Mouse (Mus musculus) left cerebral cortex, postnatal 36 days (tissue): ENCODE measurements around the gene Lrrc28. TPM values are rescaled to one million over a fixed set of nuclear protein-coding genes. Genes with fewer than 3 reads are reported as not detected.
A peak's percentile ranks its signal among the peaks of the same experiment; 100 is the strongest.

Source experiments
- DNase-seq, 2 experiments: peaks; one replicate each; pipeline ENCODE4 v3.0.0; 2021 to 2022; ENCODE audit warnings: low spot score in 2 of 2, mixed read lengths in 1 of 2
- intact Hi-C: fragments of 180-260 bp; cut with DNase I; formaldehyde crosslinking; loops from one replicate; pipeline ENCODE4 v1.15.1; 2025
- total RNA-seq, 2 experiments: library from RNA; stranded (reverse); gene quantifications; 2 replicates each; pipeline ENCODE4 v1.2.3; 2021

The Lrrc28 gene
- total RNA-seq, 2 experiments from 2014 or later, result 30.5 to 36.8 TPM

DNA sequence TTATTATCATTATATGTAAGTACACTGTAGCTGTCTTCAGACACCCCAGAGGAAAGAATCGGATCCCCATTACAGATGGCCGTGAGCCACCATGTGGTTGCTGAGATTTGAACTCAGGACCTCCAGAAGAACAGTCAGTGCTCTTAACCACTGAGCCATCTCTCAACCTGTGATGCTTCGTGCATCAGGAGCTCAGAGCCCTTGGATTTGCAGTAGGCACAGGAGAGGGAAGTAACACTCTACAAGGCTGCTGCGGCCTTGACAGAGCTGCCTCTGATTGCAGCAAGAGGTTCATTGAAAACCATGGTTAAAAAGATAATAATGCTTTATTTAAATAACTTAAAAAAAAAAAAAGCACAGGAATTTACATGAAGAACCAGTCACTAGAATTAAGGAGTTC is 3.3 kb upstream of the Lrrc28 start:
- intact Hi-C loops, result no loop called here
- DNase-seq, result no peak

DNA sequence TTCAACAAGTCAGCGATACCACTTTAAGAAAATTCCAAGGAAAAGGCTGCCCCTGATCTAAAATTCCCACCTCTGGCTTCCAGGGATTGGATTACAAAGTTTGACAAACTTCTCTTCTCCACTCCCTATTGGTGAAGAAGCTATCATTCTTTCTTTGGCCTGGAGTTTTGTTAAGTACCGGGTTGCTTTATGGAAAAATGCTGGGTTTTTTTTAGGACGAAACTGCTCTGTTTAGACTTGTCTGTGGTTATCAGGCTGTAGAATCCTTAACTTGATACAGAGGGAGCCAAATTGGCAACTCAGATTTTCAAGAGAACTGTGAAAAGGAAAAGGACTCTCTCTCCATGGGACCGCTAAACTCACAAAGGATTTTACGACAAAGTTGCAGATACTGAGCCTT is 2.2 kb upstream of the Lrrc28 start, which contains the start of gene Ttc23:
Gene Ttc23, plus strand, starts transcription at position 134 of the 400 bp plus-strand sequence.
- intact Hi-C loops, result no loop called here
- no peak for DNase-seq

DNA sequence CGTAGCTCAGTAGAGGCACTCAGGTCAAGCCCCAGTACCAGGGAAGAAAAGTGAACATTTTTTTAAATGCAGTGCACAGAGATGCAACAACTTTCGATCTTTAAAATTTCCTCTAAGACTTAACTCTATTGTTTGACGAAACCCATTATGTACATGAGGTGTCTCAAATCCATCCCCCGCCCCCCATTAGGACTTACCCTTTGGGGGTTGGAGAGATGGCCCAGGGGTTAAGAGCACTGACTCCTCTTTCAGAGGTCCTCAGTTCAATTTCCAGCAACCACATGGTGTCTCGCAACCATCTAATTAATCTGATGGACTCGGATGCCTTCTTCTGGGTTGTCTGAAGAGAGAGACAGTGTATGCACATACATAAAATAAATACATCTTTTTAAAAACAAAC is 1.1 kb upstream of the Lrrc28 start:
- no peak for DNase-seq
- intact Hi-C loops, result no loop called here

DNA sequence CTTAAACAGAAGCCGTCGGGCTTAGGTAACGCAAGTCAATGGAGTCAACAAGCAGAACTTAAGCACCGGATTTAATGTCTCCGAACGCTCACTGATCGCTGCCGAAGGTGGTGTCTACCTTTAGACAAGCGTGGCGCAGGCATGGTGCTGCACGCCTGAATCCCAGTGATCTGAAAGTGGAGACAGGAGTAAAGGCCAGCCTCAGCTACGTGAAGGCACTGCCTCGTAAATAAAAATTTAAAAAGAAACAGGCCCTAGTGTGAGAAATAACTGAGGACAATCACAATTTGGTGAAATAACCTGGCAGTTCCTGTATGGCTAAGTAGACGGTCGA is 580 bp upstream of the Lrrc28 start:
- intact Hi-C loops, result no loop called here
- no peak for DNase-seq

DNA sequence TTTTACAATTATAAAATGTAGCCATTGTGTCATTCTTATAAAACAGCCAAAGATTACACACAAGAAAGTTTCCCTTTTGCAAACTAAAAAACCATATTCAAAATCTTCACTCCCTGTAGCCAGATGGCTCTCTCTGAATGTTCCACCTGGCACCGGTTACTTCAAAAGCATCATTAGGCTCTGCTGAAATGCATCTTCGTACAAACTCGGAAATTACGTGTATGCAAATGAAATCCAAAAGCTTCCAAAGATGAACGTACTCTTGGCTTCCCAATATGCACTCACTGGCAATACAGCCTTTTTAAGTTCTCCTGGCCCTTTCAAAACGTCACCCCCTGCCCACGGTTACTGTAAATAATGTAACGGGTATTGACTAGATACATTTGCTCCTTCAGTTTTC is 777 bp downstream of the Lrrc28 start:
- DNase-seq, result no peak
- intact Hi-C loops, result no loop called here

DNA sequence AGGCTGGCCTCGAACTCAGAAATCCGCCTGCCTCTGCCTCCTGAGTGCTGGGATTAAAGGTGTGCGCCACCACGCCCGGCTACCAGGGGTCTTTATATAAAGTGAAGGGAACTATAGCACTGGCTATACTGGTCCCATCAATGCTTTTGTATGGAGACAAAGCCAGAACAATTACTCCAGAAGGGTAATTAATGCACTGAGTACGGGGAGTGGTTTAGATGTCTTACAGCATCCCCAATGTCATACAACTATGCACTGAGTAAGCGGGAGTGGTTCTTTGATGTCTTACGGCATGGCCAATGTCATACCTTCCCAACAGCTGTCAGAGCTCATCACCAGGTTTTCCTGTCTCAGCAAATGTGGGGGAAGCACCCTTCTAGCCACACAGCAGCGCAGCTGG is 2.1 kb downstream of the Lrrc28 start:
- intact Hi-C loops, result no loop called here
- no peak for DNase-seq

DNA sequence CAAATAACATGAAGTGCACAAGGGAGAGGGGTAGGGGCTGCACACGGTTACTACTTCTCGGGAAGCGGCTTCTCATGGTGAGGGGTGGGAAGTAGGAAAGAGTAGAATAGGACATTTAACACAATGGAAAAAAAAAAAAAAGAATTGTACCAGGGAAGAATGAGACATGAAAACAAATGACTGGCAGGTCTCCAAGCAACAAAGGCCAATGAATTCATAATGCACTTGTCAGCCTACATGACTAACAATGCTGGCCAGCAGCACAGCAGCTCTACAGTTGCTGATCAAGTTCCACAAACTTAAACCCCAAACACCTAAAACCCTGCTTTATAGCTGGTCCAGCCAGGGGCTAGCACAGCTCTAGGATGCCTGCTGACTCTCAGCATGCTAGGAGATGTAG is 6.1 kb downstream of the Lrrc28 start:
- DNase-seq, result no peak
- intact Hi-C loops, result no loop called here

DNA sequence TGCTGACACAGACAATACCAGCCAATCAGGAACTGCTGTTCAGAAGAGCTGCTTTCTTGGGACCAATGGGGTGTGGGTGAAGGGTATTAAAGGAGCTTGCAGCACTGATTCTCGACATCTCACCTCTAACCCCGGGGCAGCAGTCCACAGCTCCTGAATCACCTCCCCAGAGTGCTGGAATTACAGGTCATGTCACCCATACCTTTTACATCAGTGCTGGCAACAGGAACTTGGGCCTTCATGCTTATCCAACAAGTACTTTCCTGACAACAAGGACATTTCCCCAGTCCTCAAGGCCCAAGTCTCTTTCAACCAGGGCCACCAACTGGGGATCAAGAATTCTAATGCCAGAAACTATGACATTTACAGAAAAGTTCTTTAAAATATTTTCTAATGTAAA is 8.9 kb downstream of the Lrrc28 start:
- intact Hi-C loops, result no loop called here
- DNase-seq, result no peak

DNA sequence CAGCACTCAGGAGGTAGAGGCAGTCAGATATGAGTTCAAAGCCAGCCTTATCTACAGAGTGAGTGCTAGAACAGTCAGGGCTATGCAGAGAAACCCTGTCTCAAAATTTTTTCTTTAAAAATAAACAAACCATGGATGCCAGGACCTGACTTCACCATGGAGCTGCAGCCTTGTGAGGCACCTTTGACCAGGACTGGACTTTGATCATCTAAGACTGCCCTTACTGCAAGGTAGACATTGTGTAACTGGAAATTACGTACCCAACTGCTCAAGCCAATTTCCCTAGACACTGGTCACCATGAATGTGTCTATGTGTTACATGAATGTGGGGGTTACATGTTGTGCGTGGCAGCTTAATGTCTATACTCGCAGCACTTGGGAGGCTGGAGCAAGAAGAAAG is 10.9 kb downstream of the Lrrc28 start:
- intact Hi-C loops, result loop anchor here (5.0 kb wide), 1 partner anchor 417 kb away; no protein-coding TSS in a partner anchor
- no peak for DNase-seq

DNA sequence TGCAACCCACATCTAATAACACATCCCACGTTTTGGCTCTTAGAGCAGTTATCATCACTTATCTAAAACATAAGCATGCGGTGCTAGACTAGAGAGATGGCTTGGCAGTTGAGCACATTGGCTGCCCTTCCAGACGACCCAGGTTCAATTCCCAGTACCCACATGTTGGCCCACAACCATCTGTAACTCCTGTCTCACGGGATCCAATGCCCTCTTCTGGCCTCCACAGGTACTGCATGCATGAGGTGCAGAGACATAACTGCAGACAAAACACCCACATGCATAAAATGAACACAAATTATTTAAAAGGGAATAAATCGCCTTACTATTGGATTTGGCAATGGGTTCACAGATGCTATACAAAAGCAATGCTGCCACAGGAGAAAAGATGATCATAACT is 12.7 kb downstream of the Lrrc28 start:
- intact Hi-C loops, result loop anchor here (5.0 kb wide), 1 partner anchor 415 kb away; no protein-coding TSS in a partner anchor
- no peak for DNase-seq

DNA sequence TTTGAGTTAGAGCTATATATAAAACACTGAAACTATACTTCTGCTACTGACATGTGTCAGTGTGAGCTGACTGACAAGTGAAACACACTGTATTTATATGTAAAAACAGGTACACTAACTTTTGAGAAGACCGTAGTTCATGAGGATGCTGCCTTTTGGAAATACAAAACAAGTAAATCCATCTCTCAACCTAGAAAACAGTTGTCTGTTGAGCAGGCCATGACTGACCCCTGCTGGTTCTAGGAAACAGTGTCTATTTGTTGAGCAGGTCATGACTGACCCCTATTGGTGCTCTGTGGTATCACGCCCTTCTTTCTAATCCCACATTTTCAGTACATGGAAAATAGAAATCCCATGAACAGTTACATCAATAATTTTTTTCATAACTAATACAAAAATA is 14.3 kb downstream of the Lrrc28 start:
- DNase-seq, result peak; percentile 69 to 71
- intact Hi-C loops, result loop anchor here (2.0 to 5.0 kb wide), 2 partner anchors 388 to 414 kb away; no protein-coding TSS in a partner anchor

DNA sequence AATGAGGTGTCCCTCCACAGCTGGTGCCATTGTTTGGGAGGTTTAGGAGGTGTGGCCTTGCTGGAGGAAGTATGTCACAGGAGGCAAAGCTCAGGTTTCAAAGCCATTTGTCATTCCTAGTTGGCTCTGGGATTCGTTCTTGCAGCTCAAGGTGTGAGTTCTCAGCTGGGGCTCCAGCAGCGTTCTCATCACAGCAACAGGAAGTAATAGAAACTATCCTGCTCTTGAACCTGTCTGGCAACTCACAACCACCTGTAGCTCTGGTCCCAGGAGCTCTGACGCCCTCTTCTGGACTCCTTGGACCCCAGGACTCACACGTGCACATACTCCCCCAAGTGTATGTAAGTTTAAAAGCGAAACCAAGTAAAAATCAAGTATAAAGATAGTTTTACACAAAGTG is 15.4 kb downstream of the Lrrc28 start:
- intact Hi-C loops, result loop anchor here (2.0 to 5.0 kb wide), 2 partner anchors 387 to 412 kb away; no protein-coding TSS in a partner anchor
- DNase-seq, result no peak

DNA sequence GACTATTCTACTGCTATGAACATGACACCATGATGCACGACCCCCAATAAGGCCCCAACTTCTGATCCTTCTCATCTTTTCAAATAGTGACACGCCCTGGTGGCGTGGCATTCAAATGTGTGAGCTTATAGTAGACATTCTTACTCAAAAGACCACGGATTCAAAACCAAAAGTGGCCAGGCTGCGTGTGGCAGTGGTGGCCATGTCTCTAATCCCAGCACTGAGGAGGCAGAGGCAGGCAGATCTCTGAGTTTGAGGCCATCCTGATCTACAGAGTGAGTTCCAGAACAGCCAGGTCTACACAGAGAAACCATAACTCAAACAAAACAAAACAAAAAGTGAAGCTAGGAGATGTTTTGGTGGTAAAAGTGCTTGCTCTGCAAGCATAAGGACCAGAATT is 18.4 kb downstream of the Lrrc28 start:
- DNase-seq, result no peak
- intact Hi-C loops, result no loop called here

DNA sequence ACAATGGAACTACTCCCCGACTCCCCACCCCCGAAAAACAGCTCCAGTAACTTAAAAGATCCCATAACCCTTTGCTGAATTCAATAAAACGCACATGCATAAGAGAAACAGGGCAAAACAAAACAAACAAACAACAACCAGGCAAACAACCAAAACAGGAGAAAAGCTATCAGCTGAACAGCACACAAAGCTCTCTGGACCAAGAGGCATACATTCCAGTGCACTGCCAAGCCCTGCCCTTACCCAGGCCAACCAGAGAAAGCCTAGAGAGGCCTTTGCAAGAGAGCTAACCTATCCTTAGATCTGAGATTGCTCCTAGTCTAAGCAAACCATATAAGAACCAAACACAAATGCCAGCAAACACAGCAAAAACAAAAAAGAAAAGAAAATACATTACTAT is 22.9 kb downstream of the Lrrc28 start:
- intact Hi-C loops, result loop anchor here (5.0 kb wide), 1 partner anchor 75 kb away; no protein-coding TSS in a partner anchor
- no peak for DNase-seq

DNA sequence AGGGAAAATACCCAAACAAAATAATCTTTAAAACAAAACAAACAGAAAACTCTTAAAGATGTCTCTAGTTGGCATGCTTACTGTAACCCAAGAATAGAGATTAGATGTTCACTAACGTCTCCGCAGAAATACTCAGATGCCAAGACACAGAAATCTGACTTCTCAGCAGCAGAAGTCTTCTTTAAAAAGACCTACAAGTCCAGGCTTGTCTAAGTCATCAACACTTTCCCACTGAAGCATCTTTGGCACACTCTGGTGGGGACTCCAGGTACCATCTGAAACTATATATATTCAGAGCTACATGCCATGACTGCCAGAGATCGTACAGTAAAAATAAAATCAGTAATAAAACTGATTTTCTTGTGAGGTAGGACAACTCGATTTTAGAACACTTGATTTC is 25.2 kb downstream of the Lrrc28 start:
- no peak for DNase-seq
- intact Hi-C loops, result loop anchor here (5.0 kb wide), 1 partner anchor 73 kb away; no protein-coding TSS in a partner anchor

DNA sequence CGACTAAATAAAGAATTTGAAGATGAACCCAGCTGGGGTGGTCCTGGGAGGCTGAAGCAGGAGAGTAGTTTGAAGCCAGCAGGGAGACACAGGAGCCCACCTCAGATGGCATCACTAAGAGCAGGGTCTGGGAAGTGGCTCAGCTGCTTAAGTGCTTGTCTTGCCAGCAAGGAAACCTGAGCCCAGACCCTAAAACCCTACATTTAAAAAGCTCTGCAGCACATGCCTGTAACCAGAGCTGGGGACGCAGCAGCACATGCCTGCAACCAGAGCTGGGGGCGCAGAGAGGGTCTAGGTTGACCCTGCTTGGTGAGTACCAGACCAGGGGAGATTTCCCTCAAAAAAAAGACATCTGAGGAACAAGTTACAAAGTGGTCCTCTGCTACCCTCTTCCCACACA is 26.8 kb downstream of the Lrrc28 start:
- DNase-seq, result no peak
- intact Hi-C loops, result no loop called here

DNA sequence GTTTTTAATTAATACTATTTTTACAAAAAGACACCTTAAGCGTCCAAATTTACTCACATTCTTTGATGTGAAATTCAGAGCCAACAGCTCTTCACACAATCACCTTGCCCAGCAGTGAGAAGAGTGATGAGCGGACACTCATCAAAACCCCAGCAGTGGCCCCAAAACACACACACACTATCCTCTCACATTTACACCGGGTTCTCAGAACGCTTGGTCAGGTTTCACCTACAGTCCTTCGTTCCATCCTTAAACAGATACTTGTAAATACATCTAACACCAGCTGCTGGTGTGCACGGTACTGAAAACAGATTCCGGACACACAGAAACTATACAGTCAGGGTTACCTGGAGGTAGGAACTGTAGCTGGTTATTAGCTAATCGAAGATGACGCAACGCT is 27.4 kb downstream of the Lrrc28 start:
- no peak for DNase-seq
- intact Hi-C loops, result no loop called here

DNA sequence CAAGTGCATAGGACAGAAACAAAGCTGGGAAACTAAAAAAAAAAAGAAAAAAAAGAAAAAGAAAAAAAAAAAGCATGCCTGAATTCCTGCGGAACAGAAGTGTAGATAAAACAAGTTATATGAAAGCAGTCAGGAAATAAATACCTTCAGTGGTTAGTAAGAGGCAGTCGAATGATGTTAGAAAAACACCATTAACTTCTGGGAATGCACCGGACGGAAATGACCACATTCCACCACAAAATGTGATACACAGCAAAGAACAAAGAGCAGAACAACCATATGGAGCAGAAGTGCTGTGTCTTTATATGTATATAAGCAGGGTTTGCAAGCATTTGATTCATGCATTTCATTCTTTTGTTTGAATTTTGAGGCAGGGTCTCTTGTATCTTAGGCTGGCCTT is 28.2 kb downstream of the Lrrc28 start:
- intact Hi-C loops, result no loop called here
- no peak for DNase-seq

DNA sequence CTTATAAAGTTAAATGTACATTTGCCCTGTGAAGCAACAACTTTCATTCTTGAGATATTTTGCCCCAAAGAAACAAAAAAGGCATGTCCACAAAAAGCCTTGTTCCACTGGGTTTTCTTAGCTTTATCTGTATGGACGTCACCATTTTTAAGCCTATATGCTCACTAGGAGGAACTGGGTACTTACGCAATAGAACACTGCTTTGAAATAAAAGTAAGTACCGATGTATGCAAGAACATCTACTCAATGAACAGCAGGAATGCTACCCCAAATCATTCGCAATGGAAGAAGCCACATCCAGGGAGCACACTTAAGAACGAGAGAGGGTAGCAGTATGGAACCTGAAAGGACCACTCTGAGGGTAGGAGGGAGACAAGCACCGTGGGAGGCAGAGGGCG is 30.6 kb downstream of the Lrrc28 start:
- DNase-seq, result no peak
- intact Hi-C loops, result no loop called here

DNA sequence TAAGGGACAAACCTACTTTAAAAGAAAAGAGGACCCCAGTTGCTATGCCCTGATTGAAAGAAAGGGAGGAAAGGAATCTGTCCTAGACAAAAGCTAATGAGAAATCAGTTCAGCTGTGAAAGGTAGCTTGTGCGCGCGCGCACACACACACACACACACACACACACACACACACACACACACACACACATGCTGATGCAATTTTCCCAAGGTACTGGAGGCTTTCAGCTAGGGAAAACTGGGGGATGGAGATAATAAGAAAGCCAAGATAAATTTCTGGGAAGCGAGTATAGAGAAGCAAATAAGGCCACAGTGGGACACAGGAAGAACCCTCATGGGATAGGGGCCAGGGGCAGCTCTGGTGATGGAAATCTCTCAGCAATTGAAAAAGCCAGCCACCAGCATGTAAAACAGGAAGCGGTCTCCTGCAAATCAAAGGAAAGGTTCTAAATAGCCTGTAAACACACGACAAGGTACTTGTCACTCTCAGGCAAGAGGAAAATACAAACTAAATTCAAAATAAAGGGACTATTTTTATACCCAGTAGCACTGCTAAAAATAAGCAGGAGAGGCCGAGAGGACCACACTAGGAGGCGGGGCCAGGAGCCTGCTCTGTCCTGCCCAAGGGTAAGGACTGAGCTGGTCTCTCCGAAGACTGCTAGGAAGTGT is 31.1 kb downstream of the Lrrc28 start:
- intact Hi-C loops, result no loop called here
- no peak for DNase-seq

DNA sequence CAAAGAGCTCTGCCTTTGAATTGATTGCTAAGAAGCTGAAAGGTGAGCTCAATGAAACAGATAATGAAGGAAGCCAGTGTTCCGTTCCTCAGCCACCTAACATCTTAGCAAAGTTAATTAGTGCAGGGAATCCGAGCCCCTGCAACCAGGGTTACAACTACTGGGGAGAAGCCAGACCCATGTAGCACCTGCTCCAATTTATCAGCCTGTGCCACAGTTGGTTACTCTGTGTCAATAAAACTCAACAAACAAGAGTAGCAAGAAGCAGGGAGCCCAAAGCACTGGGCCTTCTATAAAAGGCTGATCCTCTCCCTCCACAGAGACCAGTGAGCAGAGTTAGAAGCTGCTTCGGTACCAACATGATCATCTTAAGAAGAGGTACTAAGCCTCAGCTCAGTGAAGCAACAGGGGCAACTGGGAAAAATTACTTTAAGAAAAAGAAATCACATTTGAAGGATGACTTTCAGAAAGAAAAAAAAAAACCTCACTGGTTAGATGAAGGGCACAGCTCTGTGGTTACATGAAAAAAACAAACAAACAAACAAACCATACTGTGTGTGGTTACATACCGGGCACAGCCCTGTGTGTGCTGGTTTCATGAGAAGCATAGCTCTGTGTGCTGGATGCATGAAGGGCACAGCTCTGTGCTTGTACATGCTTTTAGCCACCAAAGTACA is 36.6 kb downstream of the Lrrc28 start:
- intact Hi-C loops, result no loop called here
- DNase-seq, result no peak
